Mouse (Mus musculus) heart, embryonic 12.5 days (tissue): ENCODE data around the gene Tmem191c. TPM values are rescaled to one million over a fixed set of nuclear protein-coding genes. Genes with fewer than 3 reads are reported as not detected.

Experiments
- ATAC-seq: fragments of 200-750 bp; cut with Nextera tagmentation; 2 replicates; pipeline ENCODE4 v1.8.0; 2017; ENCODE audit warnings: moderate TSS enrichment, moderate library complexity; ENCODE audit not compliant: insufficient number of reproducible peaks, low FRiP score
- H3K27ac ChIP-seq: fragments of 300-500 bp; sonication (generic); 2 replicates; pipeline ENCODE4 v1.5.1; 2016; ENCODE audit warnings: mild to moderate bottlenecking, moderate library complexity; ENCODE audit not compliant: poor library complexity, severe bottlenecking
- H3K27me3 ChIP-seq: fragments of 300-500 bp; sonication (generic); replicated peaks from 2 replicates; pipeline ENCODE4 v1.6.1; 2016; ENCODE audit warnings: mild to moderate bottlenecking, moderate library complexity
- H3K36me3 ChIP-seq: fragments of 300-500 bp; sonication (generic); 2 replicates; pipeline ENCODE4 v1.6.1; 2016; ENCODE audit warnings: mild to moderate bottlenecking, moderate library complexity
- H3K4me1 ChIP-seq: fragments of 300-500 bp; sonication (generic); replicated peaks from 2 replicates; pipeline ENCODE4 v1.6.1; 2016; ENCODE audit warnings: mild to moderate bottlenecking
- H3K4me2 ChIP-seq: fragments of 300-500 bp; sonication (generic); 2 replicates; pipeline ENCODE4 v1.6.1; 2016; ENCODE audit warnings: mild to moderate bottlenecking, moderate library complexity
- H3K4me3 ChIP-seq: fragments of 300-500 bp; sonication (generic); 2 replicates; pipeline ENCODE4 v1.5.1; 2016; ENCODE audit warnings: mild to moderate bottlenecking
- H3K9ac ChIP-seq: fragments of 300-500 bp; sonication (generic); 2 replicates; pipeline ENCODE4 v1.6.1; 2016; ENCODE audit warnings: mild to moderate bottlenecking, moderate library complexity
- H3K9me3 ChIP-seq: fragments of 300-500 bp; sonication (generic); replicated peaks from 2 replicates; pipeline ENCODE4 v1.6.1; 2016; ENCODE audit warnings: mild to moderate bottlenecking, moderate library complexity
- WGBS: fragments of 180-500 bp; shearing (Covaris S2); methylation state at CpG from one replicate; pipeline ENCODE4 v1.1.7; 2016; 5-methylcytosine and 5-hydroxymethylcytosine counted together
- polyA plus RNA-seq: library from polyadenylated mRNA; unstranded; fragments of >200 nt; fragmentation: Nextera tagmentation; extraction: Ambion mirVana; gene quantifications from 2 replicates; pipeline ENCODE4 v1.2.1, GENCODE M21; 2016

The Tmem191c gene
- polyA plus RNA-seq, 1 experiment from 2014 or later: 8.3 TPM

- WGBS: 72% methylated on average over 3 of the region's 3 CpGs
- H3K4me3 ChIP-seq: no peak overlapping the region
- H3K36me3 ChIP-seq: peaks cover 8% of the 10 kb centered on the region; the same call in 1 of the 2 replicates
- H3K9ac ChIP-seq: no peak overlapping the region
- H3K4me1 ChIP-seq: peaks cover 20% of the 10 kb centered on the region
- H3K4me2 ChIP-seq: no peak overlapping the region
- no peaks in the 10 kb centered on the region for H3K27me3 ChIP-seq
- no peak overlapping the region for H3K27ac ChIP-seq
- no peak for ATAC-seq
- peaks cover 7% of the 10 kb centered on the region for H3K9me3 ChIP-seq
These were observed 9.8 kb upstream of the Tmem191c start for GRCm38 (mm10) chr16:17266113-17266512.

- Histone ChIP-seq H3K9me3 (peaks cover 7% of the 10 kb centered on the region), H3K36me3 (peaks cover 3% of the 10 kb centered on the region; the same call in 1 of the 2 replicates), H3K27ac (no peak overlapping the region), H3K27me3 (no peaks in the 10 kb centered on the region), H3K9ac (no peak overlapping the region), H3K4me2 (no peak overlapping the region), H3K4me1 (0 out of 2 replicates have a peak, but pooled peaks cover 6% of the 10 kb centered on the region), H3K4me3 (no peak overlapping the region)
- no peak for ATAC-seq
- WGBS: 32% methylated on average over 5 of the region's 5 CpGs
These were observed 7.9 kb upstream of the Tmem191c start for GRCm38 (mm10) chr16:17267937-17268336.

GRCm38 (mm10) chr16:17269872-17270271 is 6.0 kb upstream of the Tmem191c start:
- no peak for ATAC-seq
- 81% methylated on average over 5 of the region's 5 CpGs for WGBS

GRCm38 (mm10) chr16:17271124-17271523 is 4.8 kb upstream of the Tmem191c start:
- H3K4me3 ChIP-seq: no peak overlapping the region
- H3K27me3 ChIP-seq: no peaks in the 10 kb centered on the region
- H3K9ac ChIP-seq: no peak overlapping the region
- no peak for ATAC-seq
- peaks cover 3% of the 10 kb centered on the region; the same call in 1 of the 2 replicates for H3K36me3 ChIP-seq
- peaks cover 7% of the 10 kb centered on the region for H3K9me3 ChIP-seq
- 61% methylated on average over 4 of the region's 4 CpGs for WGBS
- H3K4me1 ChIP-seq: 0 out of 2 replicates have a peak, but pooled peaks cover 6% of the 10 kb centered on the region
- H3K27ac ChIP-seq: no peak overlapping the region
- H3K4me2 ChIP-seq: no peak overlapping the region

More at GRCm38 (mm10) chr16:17269872-17270271, 6.0 kb upstream of the Tmem191c start:
- Histone ChIP-seq H3K36me3 (peaks cover 3% of the 10 kb centered on the region; the same call in 1 of the 2 replicates), H3K9ac (no peak overlapping the region), H3K9me3 (peaks cover 7% of the 10 kb centered on the region), H3K27me3 (no peaks in the 10 kb centered on the region), H3K27ac (no peak overlapping the region), H3K4me1 (0 out of 2 replicates have a peak, but pooled peaks cover 6% of the 10 kb centered on the region), H3K4me2 (no peak overlapping the region), H3K4me3 (no peak overlapping the region)

- Histone ChIP-seq H3K9ac (no peak overlapping the region), H3K27me3 (peaks cover 2% of the 10 kb centered on the region), H3K9me3 (peaks cover 7% of the 10 kb centered on the region), H3K27ac (no peak overlapping the region), H3K4me3 (no peak overlapping the region), H3K36me3 (peaks cover 3% of the 10 kb centered on the region; the same call in 1 of the 2 replicates), H3K4me2 (no peak overlapping the region), H3K4me1 (peaks cover 10% of the 10 kb centered on the region)
- no peak for ATAC-seq
- WGBS: 79% methylated on average over 6 of the region's 6 CpGs
These were observed 4.0 kb upstream of the Tmem191c start for GRCm38 (mm10) chr16:17271856-17272255.

GRCm38 (mm10) chr16:17276164-17277151 is 581 bp downstream of the Tmem191c start:
- peaks cover 28% of the 10 kb centered on the region for H3K27me3 ChIP-seq
- peak overlapping the region; percentile 66 for H3K4me3 ChIP-seq
- peaks cover 26% of the 10 kb centered on the region for H3K36me3 ChIP-seq
- no peaks in the 10 kb centered on the region for H3K9me3 ChIP-seq
- under 1% methylated on average over 62 of the region's 62 CpGs for WGBS
- H3K27ac ChIP-seq: no peak overlapping the region
- ATAC-seq: peak; percentile 83
- peaks cover 18% of the 10 kb centered on the region for H3K4me1 ChIP-seq
- peak overlapping the region; percentile 59; the same call in 1 of the 2 replicates for H3K9ac ChIP-seq
- peak overlapping the region; percentile 88 for H3K4me2 ChIP-seq

GRCm38 (mm10) chr16:17277342-17278211 is 1.7 kb downstream of the Tmem191c start:
- Histone ChIP-seq H3K27me3 (peaks cover 28% of the 10 kb centered on the region), H3K4me2 (peak overlapping the region; percentile 88), H3K27ac (no peak overlapping the region), H3K4me1 (peaks cover 18% of the 10 kb centered on the region), H3K36me3 (peaks cover 36% of the 10 kb centered on the region), H3K4me3 (peak overlapping the region; percentile 66), H3K9me3 (no peaks in the 10 kb centered on the region), H3K9ac (peak overlapping the region; percentile 28; the same call in 1 of the 2 replicates)
- 3% methylated on average over 61 of the region's 61 CpGs for WGBS
- ATAC-seq: no peak

- H3K4me3 ChIP-seq: no peak overlapping the region
- no peaks in the 10 kb centered on the region for H3K9me3 ChIP-seq
- H3K9ac ChIP-seq: no peak overlapping the region
- ATAC-seq: no peak
- 84% methylated on average over 11 of the region's 11 CpGs for WGBS
- no peak overlapping the region for H3K4me2 ChIP-seq
- H3K27me3 ChIP-seq: peaks cover 28% of the 10 kb centered on the region
- H3K27ac ChIP-seq: no peak overlapping the region
- H3K4me1 ChIP-seq: peaks cover 25% of the 10 kb centered on the region
- peaks cover 65% of the 10 kb centered on the region for H3K36me3 ChIP-seq
These were observed 4.6 kb downstream of the Tmem191c start for GRCm38 (mm10) chr16:17280471-17280870.

- H3K4me3 ChIP-seq: no peak overlapping the region
- H3K9ac ChIP-seq: no peak overlapping the region
- no peak overlapping the region for H3K27ac ChIP-seq
- no peaks in the 10 kb centered on the region for H3K9me3 ChIP-seq
- peaks cover 88% of the 10 kb centered on the region for H3K36me3 ChIP-seq
- no peak overlapping the region for H3K4me2 ChIP-seq
- 64% methylated on average over 6 of the region's 6 CpGs for WGBS
- peaks cover 8% of the 10 kb centered on the region; the same call in 1 of the 2 replicates for H3K4me1 ChIP-seq
- H3K27me3 ChIP-seq: peaks cover 13% of the 10 kb centered on the region
- ATAC-seq: no peak
These were observed 7.3 kb downstream of the Tmem191c start for GRCm38 (mm10) chr16:17283151-17283550.

- WGBS: 90% methylated on average over 2 of the region's 2 CpGs
- Histone ChIP-seq H3K4me1 (peaks cover 7% of the 10 kb centered on the region; the same call in 1 of the 2 replicates), H3K27me3 (no peaks in the 10 kb centered on the region), H3K9ac (no peak overlapping the region), H3K36me3 (peaks cover 84% of the 10 kb centered on the region), H3K4me2 (no peak overlapping the region), H3K4me3 (no peak overlapping the region), H3K9me3 (no peaks in the 10 kb centered on the region), H3K27ac (no peak overlapping the region)
- ATAC-seq: no peak
These were observed 11.2 kb downstream of the Tmem191c start for GRCm38 (mm10) chr16:17287103-17287502.
